Mouse (Mus musculus) liver, postnatal 0 days (tissue): ENCODE measurements at regions not wholly inside any gene's neighbourhood (a gene's known extent, or its start where the extent isn't known, plus 50 kb on each side); places are given as distances from the start of the nearest gene placed in this dataset.

Source experiments
- CTCF ChIP-seq: sonication (generic); IDR thresholded peaks from 2 replicates; pipeline ENCODE4 v1.5.1; 2016; ENCODE audit warnings: antibody characterized with exemption, low read depth
- EP300 ChIP-seq: IDR thresholded peaks from 2 replicates; pipeline ENCODE4 v1.6.1; 2016; ENCODE audit warnings: antibody characterized with exemption, low read depth, mild to moderate bottlenecking

DNA sequence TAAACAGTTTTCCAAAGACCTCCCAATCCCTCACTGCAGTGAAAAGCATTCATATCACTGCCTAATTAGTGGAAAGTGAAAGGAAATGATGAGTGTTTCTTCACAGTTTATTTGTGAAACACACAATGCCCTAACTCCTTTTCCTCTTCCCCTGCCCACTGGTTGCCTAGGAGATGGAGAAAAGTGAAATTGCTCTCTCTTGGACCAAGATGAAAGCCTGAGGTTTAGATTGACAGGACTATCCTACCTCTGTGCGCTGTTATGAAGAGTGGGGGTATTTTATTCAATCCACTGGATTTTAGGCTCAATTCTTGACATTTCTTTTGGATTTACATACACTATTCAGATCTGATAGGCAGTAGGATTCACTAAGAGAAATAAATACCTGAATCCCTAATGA is 132.1 kb upstream of the Zbtb20 start:
- no peak for TF ChIP-seq CTCF
- no peak for TF ChIP-seq EP300
